Mouse (Mus musculus) kidney, adult 2 months (tissue): Measurements from ENCODE around the gene Llph. TPM values are rescaled to one million over a fixed set of nuclear protein-coding genes. Genes with fewer than 3 reads are reported as not detected.
"Not testable (repeated sequence)": the region's sequence is repeated elsewhere in the genome, so short reads cannot be mapped to it uniquely, and the experiment has no call there.

Experiments used
- DNase-seq: peaks from one replicate; pipeline ENCODE4 v3.0.0; 2021
- H3K27ac ChIP-seq: fragments of 200-500 bp; 2 replicates; pipeline ENCODE4 v1.5.1; 2012; ENCODE audit warnings: low read depth, low read length, control low read depth, inconsistent platforms; ENCODE audit not compliant: insufficient read depth
- H3K27me3 ChIP-seq: fragments of 200-500 bp; replicated peaks from 2 replicates; pipeline ENCODE4 v1.6.1; 2012; ENCODE audit warnings: mild to moderate bottlenecking, moderate library complexity, low read length, inconsistent platforms; ENCODE audit not compliant: control insufficient read depth, insufficient read depth
- H3K36me3 ChIP-seq: fragments of 200-500 bp; 2 replicates; pipeline ENCODE4 v1.6.1; 2012; ENCODE audit warnings: mild to moderate bottlenecking, moderate library complexity, low read length, inconsistent platforms; ENCODE audit not compliant: control insufficient read depth, insufficient read depth
- H3K4me1 ChIP-seq: fragments of 200-500 bp; 2 replicates; pipeline ENCODE4 v1.6.1; 2011; ENCODE audit warnings: low read length; ENCODE audit not compliant: control insufficient read depth, insufficient read depth
- H3K4me3 ChIP-seq: fragments of 200-500 bp; 2 replicates; pipeline ENCODE4 v1.5.1; 2011; ENCODE audit warnings: mild to moderate bottlenecking, low read depth, low read length, control low read depth; ENCODE audit not compliant: insufficient read depth
- CTCF ChIP-seq: fragments of 200-500 bp; conservative IDR thresholded peaks from 2 replicates; pipeline ENCODE4 v1.5.1; 2011; ENCODE audit warnings: low read depth, mild to moderate bottlenecking, control low read depth, low read length, moderate library complexity, mixed read lengths; ENCODE audit not compliant: insufficient read depth, insufficient read length
- POLR2A ChIP-seq: fragments of 200-500 bp; IDR thresholded peaks from one replicate; pipeline ENCODE4 v1.6.1; 2011; ENCODE audit warnings: low read depth, low read length, control low read depth
- WGBS: fragments of 180-500 bp; shearing (Covaris S2); methylation state at CpG from one replicate; pipeline ENCODE4 v1.1.7; 2018; 5-methylcytosine and 5-hydroxymethylcytosine counted together
- polyA plus RNA-seq: library from polyadenylated mRNA; depleted of rRNA; stranded (reverse); fragments of >200 nt; gene quantifications from 2 replicates; pipeline ENCODE4 v1.2.3, GENCODE M21; 2012

Gene Llph
- polyA plus RNA-seq, 1 experiment = 9.5 TPM

DNA sequence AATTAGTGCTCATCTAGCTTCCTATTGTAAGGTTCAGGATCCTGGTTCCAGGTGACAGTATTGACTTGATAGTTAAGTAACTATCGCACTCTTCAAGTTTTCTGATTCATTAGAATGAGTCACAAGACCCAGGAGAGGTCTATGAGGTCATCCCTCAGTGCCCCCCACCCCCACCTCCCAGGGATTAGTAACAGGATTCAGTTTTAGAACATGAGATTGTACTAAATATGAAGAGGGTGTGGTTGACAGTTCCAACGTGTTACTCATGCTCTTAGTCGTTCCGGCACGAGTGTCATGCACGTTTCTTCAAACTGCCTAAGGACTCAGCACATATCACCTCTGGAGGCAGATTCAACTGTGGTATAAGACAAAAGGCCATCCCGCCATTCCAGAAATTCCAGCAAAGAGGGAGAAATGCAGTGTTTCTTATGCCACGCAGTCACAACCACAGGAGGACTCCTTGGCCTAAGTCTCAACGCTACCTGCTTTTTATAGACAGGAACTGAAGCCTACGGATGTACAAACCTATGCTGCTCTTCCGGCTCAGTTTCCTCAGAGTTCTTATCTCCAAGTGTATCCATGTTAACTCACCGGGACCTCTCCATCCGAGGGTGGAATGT, 22.2 kb upstream of the Llph start:
- no peak overlapping the region for H3K4me3 ChIP-seq
- 84% methylated on average over 13 of the region's 13 CpGs for WGBS
- no peaks in the 10 kb centered on the region for H3K4me1 ChIP-seq
- H3K27me3 ChIP-seq = no peaks in the 10 kb centered on the region
- TF ChIP-seq POLR2A (no peak), CTCF (no peak)
- H3K27ac ChIP-seq = no peak overlapping the region
- H3K36me3 ChIP-seq = no peaks in the 10 kb centered on the region
- DNase-seq = no peak

- Histone ChIP-seq H3K27ac (no peak overlapping the region), H3K27me3 (no peaks in the 10 kb centered on the region), H3K36me3 (no peaks in the 10 kb centered on the region; the same call in 1 of the 2 replicates), H3K4me1 (peaks cover 13% of the 10 kb centered on the region; the same call in 1 of the 2 replicates), H3K4me3 (no peak overlapping the region)
- no peak for DNase-seq
- TF ChIP-seq POLR2A (no peak), CTCF (no peak)
- 81% methylated on average over 8 of the region's 8 CpGs for WGBS
These were observed 18.9 kb upstream of the Llph start for GRCm38 (mm10) chr10:120208015-120208414.

DNA sequence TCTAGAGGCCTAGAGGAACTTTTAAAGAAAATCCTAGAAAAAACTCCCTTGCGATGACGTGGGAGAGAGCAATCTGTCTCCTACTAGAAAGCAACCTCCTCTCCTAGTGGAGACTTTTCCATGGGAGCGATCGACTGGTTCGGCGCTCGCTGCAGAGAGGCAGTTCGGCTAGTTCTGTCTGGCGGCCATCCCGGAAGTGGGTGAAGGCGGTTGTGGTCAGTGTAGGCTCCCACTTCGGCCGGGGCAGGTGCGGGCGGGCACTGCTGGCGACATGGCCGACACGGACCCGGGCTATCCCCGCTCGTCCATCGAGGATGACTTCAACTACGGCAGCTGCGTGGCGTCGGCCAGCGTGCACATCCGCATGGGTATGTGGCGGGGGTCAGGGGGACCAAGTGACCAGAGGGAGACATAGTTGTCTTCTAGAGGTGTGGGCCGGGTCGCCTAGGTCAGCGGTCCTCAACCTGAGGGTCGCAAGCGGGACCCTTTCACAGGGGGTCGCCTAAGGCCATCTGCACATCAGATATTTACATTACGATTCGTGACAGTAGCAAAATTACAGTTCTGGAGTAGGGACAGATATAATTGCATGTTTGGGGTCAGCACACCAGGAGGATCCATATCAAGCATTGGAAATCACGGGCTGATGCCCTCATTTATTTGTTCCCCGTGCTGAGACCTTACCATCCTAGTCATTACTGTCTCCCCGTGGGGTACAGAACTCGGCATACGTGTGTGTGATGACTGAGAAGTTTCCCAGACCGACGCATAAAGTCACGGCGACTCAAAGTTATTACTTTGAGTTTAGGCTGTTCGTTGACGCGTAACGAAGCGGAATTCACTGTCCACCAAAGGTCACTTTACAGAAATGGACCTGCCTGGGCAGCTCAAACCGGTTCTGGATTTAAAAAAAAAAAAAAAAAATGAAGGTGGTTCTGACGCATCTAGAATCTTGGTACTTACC, 18.0 kb upstream of the Llph start:
- WGBS = under 1% methylated on average over 53 of the region's 53 CpGs

GRCm38 (mm10) chr10:120209539-120209925, 17.3 kb upstream of the Llph start:
- peak overlapping the region; percentile 50 for H3K4me3 ChIP-seq
- 21% methylated on average over 6 of the region's 6 CpGs for WGBS
- peaks cover 13% of the 10 kb centered on the region; the same call in 1 of the 2 replicates for H3K4me1 ChIP-seq
- DNase-seq = no peak
- no peaks in the 10 kb centered on the region for H3K27me3 ChIP-seq
- TF ChIP-seq POLR2A (no peak), CTCF (no peak)
- peak overlapping the region; percentile 86 for H3K27ac ChIP-seq
- no peaks in the 10 kb centered on the region; the same call in 1 of the 2 replicates for H3K36me3 ChIP-seq

More for the DNA sequence above, 18.0 kb upstream of the Llph start:
- Histone ChIP-seq H3K36me3 (no peaks in the 10 kb centered on the region; the same call in 1 of the 2 replicates), H3K4me1 (peaks cover 13% of the 10 kb centered on the region; the same call in 1 of the 2 replicates), H3K27ac (peak overlapping the region; percentile 62), H3K27me3 (no peaks in the 10 kb centered on the region), H3K4me3 (peak overlapping the region; percentile 89)
- peak; percentile 96 for DNase-seq
- TF ChIP-seq POLR2A = peak; percentile 72
- peak; percentile 44; the same call in 1 of the 2 replicates for TF ChIP-seq CTCF

DNA sequence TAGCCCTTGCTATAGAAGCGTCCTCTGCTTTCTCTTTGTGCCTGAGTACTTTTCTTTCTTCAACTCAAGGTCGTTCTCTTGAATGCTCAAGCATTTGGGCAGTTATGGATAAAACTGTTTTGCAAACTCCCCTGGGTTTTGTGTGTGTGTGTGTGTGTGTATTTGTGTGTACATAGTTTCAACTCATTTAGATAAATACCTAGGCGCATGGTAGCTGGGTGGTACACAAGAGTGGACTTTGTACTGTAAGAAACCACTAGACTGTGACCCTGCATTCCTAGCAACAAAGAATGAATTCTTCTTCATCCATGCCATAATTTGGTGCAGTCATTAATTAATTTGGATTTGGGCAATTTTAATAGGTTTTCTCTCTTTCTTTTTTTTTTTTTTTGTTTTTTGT, 16.8 kb upstream of the Llph start:
- Histone ChIP-seq H3K4me3 (peak overlapping the region; percentile 50), H3K4me1 (peaks cover 13% of the 10 kb centered on the region; the same call in 1 of the 2 replicates), H3K27ac (peak overlapping the region; percentile 86), H3K36me3 (no peaks in the 10 kb centered on the region; the same call in 1 of the 2 replicates), H3K27me3 (no peaks in the 10 kb centered on the region)
- 46% methylated on average over 3 of the region's 3 CpGs for WGBS
- DNase-seq = peak; percentile 73
- TF ChIP-seq POLR2A (no peak), CTCF (no peak)

DNA sequence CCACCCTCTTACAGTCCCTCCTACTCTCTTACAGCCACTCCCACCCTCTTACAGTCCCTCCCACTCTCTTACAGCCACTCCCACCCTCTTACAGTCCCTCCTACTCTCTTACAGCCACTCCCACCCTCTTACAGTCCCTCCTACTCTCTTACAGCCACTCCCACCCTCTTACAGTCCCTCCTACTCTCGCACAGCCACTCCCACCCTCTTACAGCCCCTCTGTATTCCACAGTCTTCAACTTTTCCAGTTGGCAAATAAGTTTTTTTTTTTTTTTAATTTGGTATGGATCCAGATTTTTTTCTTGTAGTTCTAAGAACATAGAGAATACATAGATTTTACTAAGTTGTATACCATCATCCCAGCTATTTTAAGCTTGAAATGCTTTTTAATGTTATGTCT, 9.8 kb upstream of the Llph start:
- not testable (repeated sequence) for H3K4me3 ChIP-seq, H3K27ac ChIP-seq, H3K36me3 ChIP-seq, H3K27me3 ChIP-seq, DNase-seq, H3K4me1 ChIP-seq
- 73% methylated on average over 1 of the region's 1 CpGs for WGBS

DNA sequence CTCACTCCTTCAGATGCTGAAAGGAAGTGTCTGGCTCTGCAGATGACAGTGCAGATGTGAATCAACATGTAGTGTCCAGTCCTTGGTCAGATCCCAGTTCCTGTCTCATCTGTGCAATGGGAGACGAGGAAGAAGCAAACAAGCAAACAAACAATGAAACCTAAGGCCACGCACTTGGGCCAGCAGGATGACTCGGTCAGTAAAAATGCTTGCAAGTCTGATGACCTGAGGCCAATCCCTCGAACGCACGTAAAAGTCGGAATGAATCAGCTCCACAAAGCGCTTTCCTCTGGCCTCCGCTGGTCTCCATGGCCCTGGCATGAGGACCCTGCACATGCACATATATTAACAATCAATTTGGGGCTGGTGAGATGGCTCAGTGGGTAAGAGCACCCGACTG, 7.9 kb upstream of the Llph start:
- no peak for TF ChIP-seq CTCF
- TF ChIP-seq POLR2A = no peak
- H3K27ac ChIP-seq = no peak overlapping the region
- H3K27me3 ChIP-seq = no peaks in the 10 kb centered on the region
- no peak overlapping the region for H3K4me3 ChIP-seq
- DNase-seq = no peak
- H3K36me3 ChIP-seq = peaks cover 3% of the 10 kb centered on the region
- 84% methylated on average over 10 of the region's 10 CpGs for WGBS
- no peaks in the 10 kb centered on the region; the same call in 1 of the 2 replicates for H3K4me1 ChIP-seq
